Mouse (Mus musculus) G1E (cell line): ENCODE data around the gene Armh3. TPM values are rescaled to one million over a fixed set of nuclear protein-coding genes. Genes with fewer than 3 reads are reported as not detected.

ENCODE experiments used
- ATAC-seq: 2 replicates; pipeline ENCODE4 v1.8.0; 2016; ENCODE audit warnings: mild to moderate bottlenecking; ENCODE audit not compliant: insufficient number of reproducible peaks, poor library complexity, low FRiP score, severe bottlenecking; ENCODE audit errors: extremely low read depth
- DNase-seq: peaks from one replicate; pipeline ENCODE4 v3.0.0; 2012; ENCODE audit warnings: low spot score
- H3K27me3 ChIP-seq: 2 replicates; pipeline ENCODE4 v1.6.1; 2012; ENCODE audit warnings: mild to moderate bottlenecking, low read length, inconsistent platforms; ENCODE audit not compliant: insufficient read depth
- H3K36me3 ChIP-seq: replicated peaks from 2 replicates; pipeline ENCODE3; 2012; ENCODE audit warnings: mild to moderate bottlenecking, inconsistent platforms
- H3K4me1 ChIP-seq: 2 replicates; pipeline ENCODE4 v1.6.1; 2012; ENCODE audit warnings: low read depth, low read length, inconsistent platforms, mixed read lengths; ENCODE audit not compliant: insufficient read depth
- H3K4me3 ChIP-seq: 2 replicates; pipeline ENCODE4 v1.5.1; 2012; ENCODE audit warnings: low read depth, mild to moderate bottlenecking, inconsistent platforms, low read length, moderate library complexity, mixed read lengths
- H3K9me3 ChIP-seq: replicated peaks from 2 replicates; pipeline ENCODE4 v1.6.1; 2012; ENCODE audit warnings: inconsistent platforms
- CTCF ChIP-seq: IDR thresholded peaks from 2 replicates; pipeline ENCODE4 v1.5.1; 2012; ENCODE audit warnings: low read depth, low read length, inconsistent platforms, mixed read lengths
- GATA1 ChIP-seq: IDR thresholded peaks from 2 replicates; pipeline ENCODE4 v1.6.1; 2012; ENCODE audit warnings: borderline replicate concordance, low read length, inconsistent platforms, mixed read lengths
- GATA2 ChIP-seq: IDR thresholded peaks from 2 replicates; pipeline ENCODE4 v1.6.1; 2012; ENCODE audit warnings: low read depth, low read length, inconsistent platforms, borderline replicate concordance
- POLR2AphosphoS5 ChIP-seq: IDR thresholded peaks from 2 replicates; pipeline ENCODE4 v1.6.1; 2012; ENCODE audit warnings: low read depth, low read length, inconsistent platforms; ENCODE audit not compliant: insufficient replicate concordance
- TAL1 ChIP-seq: conservative IDR thresholded peaks from 2 replicates; pipeline ENCODE4 v1.6.1; 2012; ENCODE audit warnings: low read depth, low read length, inconsistent platforms, mixed read lengths
- polyA plus RNA-seq: library from polyadenylated mRNA; stranded (reverse); fragments of >175 nt; gene quantifications from 2 replicates; pipeline ENCODE4 v1.2.3, GENCODE M21; 2012
- total RNA-seq, 2 experiments: library from RNA; stranded (forward) in 1 of 2; stranded (reverse) in 1 of 2; fragments of 200-1000 nt in 1 of 2; fragments of >200 nt in 1 of 2; fragmentation: Nextera tagmentation in 1 of 2; gene quantifications; 2 replicates each; pipeline ENCODE4 v1.2.3; 2014 to 2017

The Armh3 gene
- total and polyA plus RNA-seq, 3 experiments: 1.9 to 13.0 (median 7.1) TPM

DNA sequence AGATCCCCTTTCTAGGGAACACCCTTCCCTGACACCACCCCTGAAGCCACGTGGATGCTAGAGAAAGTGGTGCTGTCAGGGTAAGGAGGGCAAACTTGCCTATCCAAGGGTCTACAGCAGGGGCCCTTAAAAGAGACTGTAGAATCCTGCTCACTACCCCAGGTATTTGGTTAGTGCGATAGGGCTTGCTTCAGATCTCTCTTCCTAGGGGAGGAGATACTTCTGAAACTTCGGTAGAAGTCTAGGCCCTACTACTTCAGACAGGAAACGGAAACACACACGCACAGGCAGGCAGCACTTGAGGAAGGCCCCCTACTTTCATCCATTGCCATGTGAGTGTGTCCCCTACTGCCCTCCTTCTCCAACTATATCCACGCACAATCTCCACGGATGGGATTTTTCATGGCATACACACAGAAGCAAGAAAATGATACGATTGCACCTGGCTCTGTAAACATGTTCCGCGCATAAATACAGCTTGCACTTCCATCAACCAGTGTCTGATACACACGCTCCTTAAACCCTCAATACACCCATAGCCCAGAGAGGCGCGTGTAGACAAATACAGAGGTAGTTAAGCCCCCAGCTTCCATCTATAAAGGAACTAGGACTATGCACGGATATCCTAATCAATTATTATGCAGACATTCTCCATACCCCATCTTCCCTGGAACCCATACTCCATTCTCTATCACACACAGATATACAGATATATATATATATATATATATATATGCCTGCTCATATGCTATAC, 42.0 kb upstream of the Armh3 start:
- DNase-seq: no peak
- H3K27me3 ChIP-seq: no peaks in the 10 kb centered on the region
- H3K9me3 ChIP-seq: no peaks in the 10 kb centered on the region
- H3K4me3 ChIP-seq: peak overlapping the region; percentile 88; the same call in 1 of the 2 replicates
- H3K36me3 ChIP-seq: peaks cover 57% of the 10 kb centered on the region
- ATAC-seq: no peak
- TF ChIP-seq TAL1 (no peak), POLR2AphosphoS5 (no peak), CTCF (no peak), GATA2 (no peak), GATA1 (no peak)
- peaks cover 77% of the 10 kb centered on the region for H3K4me1 ChIP-seq

- DNase-seq (peak; percentile 95), ATAC-seq (peak; percentile 67)
- Histone ChIP-seq H3K4me1 (peaks cover 84% of the 10 kb centered on the region), H3K9me3 (no peaks in the 10 kb centered on the region), H3K36me3 (peaks cover 66% of the 10 kb centered on the region), H3K27me3 (no peaks in the 10 kb centered on the region), H3K4me3 (peak overlapping the region; percentile 88)
- no peak for TF ChIP-seq POLR2AphosphoS5
- TF ChIP-seq CTCF: no peak
- TF ChIP-seq GATA1: no peak
- no peak for TF ChIP-seq TAL1
- no peak for TF ChIP-seq GATA2
Measured at GRCm38 (mm10) chr19:46039478-46039877, 41.2 kb upstream of the Armh3 start.

DNA sequence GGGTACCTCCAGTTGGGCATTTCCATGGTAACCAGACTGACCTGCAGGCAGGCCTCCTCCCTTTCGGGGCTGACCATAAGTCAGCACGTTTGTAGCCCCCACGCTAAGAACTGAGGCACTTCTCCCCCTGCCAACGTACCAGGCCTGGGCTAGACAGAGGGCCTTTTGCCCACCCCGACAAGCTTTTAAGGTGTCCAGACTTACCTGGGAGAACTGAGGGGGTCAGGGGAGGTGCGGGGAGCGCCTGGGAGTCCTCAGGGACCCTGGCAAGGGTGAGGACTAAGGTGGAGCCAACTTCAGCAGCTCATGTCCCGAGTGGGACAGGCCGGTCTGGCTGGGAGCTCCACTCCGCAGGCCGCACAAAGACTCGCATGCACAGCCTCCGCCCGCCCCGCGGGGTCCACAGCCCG, 40.6 kb upstream of the Armh3 start:
- Histone ChIP-seq H3K9me3 (no peaks in the 10 kb centered on the region), H3K4me1 (peaks cover 86% of the 10 kb centered on the region), H3K4me3 (peak overlapping the region; percentile 88), H3K27me3 (no peaks in the 10 kb centered on the region), H3K36me3 (peaks cover 72% of the 10 kb centered on the region)
- TF ChIP-seq POLR2AphosphoS5: no peak
- DNase-seq (no peak), ATAC-seq (no peak)

DNA sequence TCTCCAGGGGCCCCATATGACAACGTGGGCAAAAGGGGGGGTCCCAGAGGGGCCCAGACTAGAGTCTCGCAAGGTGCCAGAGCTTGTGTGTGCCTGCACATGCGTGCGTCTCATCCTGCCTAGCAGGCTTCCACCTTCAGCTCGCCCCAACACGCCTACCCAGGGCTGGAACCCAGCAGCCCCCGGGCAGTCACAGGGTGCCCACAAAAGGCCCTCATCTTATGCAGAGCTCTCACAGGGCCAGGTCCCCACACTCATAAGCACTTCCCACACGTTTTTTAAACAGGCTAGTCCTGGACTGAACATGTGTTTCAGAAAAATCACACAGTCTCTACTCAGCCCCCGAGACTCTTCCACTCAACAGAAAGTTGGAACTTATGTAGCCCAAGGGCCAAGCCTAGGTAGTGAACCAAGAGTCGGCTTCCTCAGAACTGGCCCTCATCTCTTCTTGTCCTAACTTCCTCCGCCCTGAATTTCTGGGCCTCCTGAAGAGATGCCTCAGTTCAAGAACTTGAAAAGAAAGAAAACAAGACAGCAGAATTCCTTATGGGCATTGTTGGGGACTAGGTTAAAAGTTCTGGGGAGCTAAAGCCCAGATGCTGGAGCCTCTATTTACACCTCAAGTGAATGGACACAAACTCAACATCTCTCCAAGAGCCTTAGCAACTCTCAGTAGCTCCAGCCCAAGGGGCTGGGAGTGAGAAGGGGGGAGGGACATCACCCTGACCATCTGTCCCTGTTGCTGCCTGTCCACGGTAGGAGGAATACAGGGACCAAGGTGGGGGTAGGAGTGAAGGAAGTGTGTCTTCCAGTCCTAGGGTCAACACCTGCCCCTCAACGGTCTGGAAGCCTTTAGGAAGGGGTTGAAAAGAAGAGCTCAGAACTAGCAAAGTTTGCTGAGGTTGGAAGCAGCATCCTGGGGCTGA, 39.9 kb upstream of the Armh3 start:
- Histone ChIP-seq H3K36me3 (peaks cover 74% of the 10 kb centered on the region), H3K27me3 (no peaks in the 10 kb centered on the region), H3K4me3 (peak overlapping the region; percentile 88), H3K9me3 (no peaks in the 10 kb centered on the region), H3K4me1 (peaks cover 83% of the 10 kb centered on the region)
- DNase-seq (no peak), ATAC-seq (no peak)
- no peak for TF ChIP-seq GATA2
- no peak for TF ChIP-seq TAL1
- TF ChIP-seq POLR2AphosphoS5: no peak
- no peak for TF ChIP-seq CTCF
- no peak for TF ChIP-seq GATA1

DNA sequence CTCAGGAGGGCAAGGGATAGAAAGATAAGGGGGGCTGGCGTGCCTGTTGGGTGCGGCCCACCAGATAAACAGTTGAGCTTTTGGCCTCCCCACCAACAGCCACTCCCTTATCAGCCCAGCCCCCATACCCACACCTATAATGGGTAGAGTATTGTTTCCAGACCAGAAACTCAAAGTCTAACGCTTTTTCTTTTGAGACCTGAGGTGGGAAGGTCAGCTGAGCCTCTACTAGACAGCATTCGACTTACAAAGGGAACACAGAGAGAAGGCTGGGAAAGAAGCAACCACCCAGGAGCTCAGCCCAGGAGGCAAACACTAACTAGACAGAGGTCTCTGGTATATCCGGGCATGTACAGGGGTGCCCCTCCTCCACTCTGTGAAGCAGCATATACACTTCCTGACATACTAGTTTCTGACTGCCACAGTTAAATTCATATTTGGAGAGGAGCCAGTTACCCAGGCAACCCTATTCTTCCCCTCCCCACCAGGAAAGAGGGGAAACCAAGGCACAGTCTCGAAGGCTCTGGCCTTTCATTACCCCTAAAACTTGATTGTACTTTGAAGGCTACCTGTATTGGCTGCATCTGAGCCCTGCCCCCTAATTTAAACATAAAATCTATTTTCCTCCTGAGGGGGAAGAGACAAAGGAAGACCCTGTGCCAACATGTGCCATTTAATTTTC, 39.1 kb upstream of the Armh3 start:
- no peak for ATAC-seq
- H3K27me3 ChIP-seq: no peaks in the 10 kb centered on the region
- H3K4me1 ChIP-seq: peaks cover 82% of the 10 kb centered on the region
- peaks cover 74% of the 10 kb centered on the region for H3K36me3 ChIP-seq
- H3K4me3 ChIP-seq: peak overlapping the region; percentile 88
- TF ChIP-seq TAL1 (peak; percentile 72; the same call in 1 of the 2 replicates), POLR2AphosphoS5 (no peak)
- DNase-seq: peak; percentile 50
- H3K9me3 ChIP-seq: no peaks in the 10 kb centered on the region

DNA sequence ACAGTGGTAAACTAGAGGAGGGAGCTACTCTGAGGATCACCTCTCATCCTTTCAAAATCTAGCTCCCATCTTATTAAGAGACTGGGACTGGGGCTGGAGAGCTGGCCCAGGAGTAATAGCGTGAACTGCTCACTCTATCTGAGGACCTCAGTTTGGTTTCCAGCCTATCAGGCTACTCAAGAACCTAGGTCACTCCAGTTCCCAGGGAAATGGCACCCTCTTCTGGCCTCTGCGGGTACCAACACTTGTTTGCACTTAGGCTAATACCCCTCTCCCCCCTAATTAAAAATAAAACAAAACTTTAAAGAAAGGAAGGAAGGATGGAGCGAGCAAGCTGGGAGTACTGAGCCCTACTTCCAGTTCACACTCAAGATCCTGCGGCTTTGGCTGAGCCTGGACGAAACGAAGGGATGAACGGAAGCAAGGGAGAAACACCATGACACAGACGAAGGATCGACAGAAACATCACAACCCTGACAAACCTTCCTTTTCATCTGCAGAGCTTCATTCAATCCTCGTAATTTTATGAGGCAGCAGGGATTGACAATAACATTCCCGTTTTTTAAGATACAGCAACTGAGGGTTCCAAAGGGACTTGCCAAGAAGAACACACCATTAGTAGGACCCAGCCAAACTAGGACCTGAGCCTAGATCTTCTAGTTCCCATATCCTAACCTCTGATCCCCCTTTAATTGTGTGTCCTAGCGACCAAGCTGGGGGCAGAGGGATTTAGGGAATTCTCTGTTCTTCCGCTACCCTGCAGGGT, 38.4 kb upstream of the Armh3 start:
- DNase-seq (no peak), ATAC-seq (no peak)
- H3K4me3 ChIP-seq: peak overlapping the region; percentile 88
- H3K4me1 ChIP-seq: peaks cover 82% of the 10 kb centered on the region
- H3K27me3 ChIP-seq: no peaks in the 10 kb centered on the region
- no peaks in the 10 kb centered on the region for H3K9me3 ChIP-seq
- no peak for TF ChIP-seq GATA1
- TF ChIP-seq CTCF: no peak; the same call in 1 of the 2 replicates
- TF ChIP-seq TAL1: no peak
- no peak for TF ChIP-seq POLR2AphosphoS5
- no peak for TF ChIP-seq GATA2
- peaks cover 77% of the 10 kb centered on the region for H3K36me3 ChIP-seq
